Mouse (Mus musculus): ENCODE results near the gene Krt17. TPM values are rescaled to one million over a fixed set of nuclear protein-coding genes. Genes with fewer than 3 reads are reported as not detected.
A peak's percentile ranks its signal among the peaks of the same experiment; 100 is the strongest.
"Not testable (repeated sequence)": the region's sequence is repeated elsewhere in the genome, so short reads cannot be mapped to it uniquely, and the experiment has no call there.

Krt17 gene
- not detected in 2 replicates for total RNA-seq (2015)
- not detected in 2 replicates for total RNA-seq (2017)

DNA sequence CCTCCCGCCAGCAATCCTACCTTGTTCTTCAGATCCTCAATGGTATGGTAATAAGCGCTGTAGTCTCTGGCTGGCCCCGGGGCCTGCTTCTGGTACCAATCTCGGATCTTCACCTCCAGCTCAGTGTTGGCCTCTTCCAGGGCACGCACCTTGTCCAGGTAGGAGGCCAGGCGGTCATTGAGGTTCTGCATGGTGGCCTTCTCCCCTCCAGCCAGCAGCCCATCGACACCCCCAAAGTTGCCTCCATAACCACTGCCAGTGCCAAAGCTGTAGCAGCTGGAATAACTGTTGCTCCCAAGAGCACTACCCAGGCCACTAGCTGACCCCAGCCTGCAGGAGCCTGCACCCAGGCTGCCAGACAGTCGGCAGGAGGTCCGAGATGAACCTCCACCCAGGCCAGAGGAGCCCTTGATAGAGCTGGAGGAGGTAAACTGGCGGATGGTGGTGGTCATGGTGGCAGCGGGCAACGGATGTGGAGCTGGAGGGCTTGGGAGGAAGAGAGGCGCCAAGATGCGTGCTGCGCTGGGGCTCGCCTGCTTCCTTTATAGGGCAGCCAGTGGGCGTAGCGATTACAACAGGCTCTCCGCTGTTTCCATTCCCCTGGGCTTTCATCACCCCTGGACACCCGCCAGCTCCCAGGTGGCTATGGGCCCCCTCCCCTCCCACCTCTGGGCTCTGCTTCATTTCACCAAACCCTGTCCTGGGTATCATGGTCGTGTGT, at the start of gene Krt17:
Krt17 (minus strand) TSS at position 516 of the 721 bp plus-strand sequence.
- ATAC-seq (replicated peaks; ENCODE audit: poor library complexity) = no peak

DNA sequence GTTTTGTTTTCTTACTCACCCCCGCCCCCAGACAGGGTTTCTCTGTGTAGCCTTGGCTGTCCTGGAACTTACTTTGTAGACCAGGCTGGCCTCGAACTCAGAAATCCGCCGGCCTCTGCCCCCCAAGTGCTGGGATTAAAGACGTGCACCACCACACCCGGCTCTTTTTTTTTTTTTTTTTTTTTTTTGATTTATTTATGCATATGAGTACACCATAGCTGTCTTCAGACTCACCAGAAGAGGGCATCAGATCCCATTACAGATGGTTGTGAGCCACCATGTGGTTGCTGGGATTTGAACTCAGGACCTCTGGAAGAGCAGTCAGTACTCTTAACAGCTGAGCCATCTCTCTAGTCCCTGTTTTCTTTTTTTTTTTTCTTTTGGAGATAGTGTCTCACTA, 47.8 kb upstream of the Krt17 start:
- ATAC-seq (replicated peaks; ENCODE audit: poor library complexity) = not testable (repeated sequence)

DNA sequence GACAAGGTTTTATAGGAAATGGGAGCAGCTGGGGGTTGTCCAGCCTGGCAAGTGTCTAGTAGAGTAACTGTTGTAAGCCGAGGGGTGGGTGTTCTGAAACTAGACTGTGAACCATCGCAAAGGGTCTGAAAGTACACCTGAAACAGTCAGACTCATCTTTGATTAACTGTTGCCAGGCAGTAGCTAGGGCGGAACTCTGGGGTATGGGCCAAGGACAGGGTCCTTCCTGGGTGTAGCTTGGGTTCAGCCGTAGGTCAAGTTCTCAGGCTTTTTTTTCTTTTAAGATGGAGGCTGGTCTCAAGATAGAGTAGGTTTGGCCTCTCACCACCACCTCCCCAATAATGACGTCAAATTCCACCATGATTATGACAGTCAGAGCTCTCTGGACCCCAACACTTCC, 47.1 kb upstream of the Krt17 start:
- no peak for ATAC-seq (replicated peaks; ENCODE audit: poor library complexity)

DNA sequence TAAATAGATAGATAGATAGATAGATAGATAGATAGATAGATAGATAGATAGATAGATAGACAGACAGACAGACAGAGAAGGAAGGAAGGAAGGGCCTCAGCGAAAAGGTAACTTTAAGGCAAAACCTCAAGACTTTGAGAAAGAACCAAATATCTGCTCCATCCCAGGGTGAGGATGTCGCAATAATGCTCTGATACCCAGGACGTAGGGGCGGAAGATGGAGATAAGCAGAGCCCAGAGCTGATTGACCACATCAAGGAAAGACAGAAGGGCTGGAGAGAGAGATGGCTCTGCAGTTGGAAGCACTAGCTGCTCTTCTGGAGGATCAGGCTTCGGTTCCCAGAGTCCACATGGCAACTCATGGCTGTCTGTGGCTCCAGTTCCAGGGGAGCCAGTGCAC, 40.5 kb upstream of the Krt17 start:
- no peak for ATAC-seq (replicated peaks; ENCODE audit: poor library complexity)

- ATAC-seq (replicated peaks; ENCODE audit: poor library complexity) = peak; percentile 58
Measured at GRCm38 (mm10) chr11:100300293-100300692, 39.5 kb upstream of the Krt17 start.

DNA sequence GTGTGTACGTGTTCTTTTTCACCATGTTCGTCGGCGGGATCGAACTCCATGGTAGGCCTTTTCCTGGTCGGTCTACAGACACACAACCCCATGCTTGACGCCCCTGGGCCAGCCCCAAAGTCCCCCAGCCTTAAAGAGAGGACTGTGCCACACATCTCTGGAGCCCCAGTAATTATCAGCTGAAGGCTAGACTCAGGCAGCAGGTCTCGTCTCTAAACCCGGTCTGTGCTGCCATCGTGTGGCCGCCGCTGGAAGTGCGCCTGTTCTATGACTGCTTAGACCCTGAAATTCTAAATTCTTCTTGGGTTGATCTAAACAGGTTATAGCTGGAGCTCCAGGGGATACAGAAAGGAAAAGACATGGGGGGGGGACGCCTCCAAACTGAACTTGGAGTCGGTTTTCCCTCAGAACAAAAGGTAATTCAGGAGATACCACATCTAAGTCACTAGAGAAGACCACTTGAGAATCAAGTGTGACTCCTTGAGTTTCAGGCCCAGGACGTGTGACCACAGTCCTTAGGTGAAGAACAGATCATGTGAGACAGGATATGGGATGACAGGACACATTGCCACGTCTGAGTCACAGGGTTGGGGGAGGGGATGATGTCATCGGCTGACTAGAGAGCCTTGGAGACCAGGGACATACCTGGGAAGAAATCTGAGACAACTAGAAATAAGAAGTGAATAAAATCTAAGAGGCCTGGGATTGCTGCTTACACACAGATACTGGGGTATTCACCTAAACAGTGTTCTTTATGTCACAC, 37.6 kb upstream of the Krt17 start:
- peak; percentile 84 for ATAC-seq (replicated peaks; ENCODE audit: poor library complexity)

DNA sequence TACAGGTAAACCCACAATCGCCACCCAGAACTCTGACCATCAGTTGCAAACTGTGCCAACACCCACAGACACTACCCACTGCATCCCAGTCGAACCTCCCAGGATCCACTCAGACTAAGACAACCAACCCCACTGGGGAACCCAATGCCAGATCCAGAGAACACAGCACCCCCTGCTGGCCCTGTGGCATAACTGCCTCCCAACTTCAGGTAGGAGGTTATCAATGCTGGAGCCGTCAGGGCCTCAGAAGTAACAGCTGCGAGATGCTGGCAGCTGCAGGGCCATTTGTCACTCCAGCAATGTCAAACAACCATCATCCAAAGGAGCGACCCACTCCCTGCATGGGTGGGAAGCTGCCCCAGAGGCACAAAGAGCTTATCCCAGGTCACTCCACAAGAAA, 37.0 kb upstream of the Krt17 start:
- ATAC-seq (replicated peaks; ENCODE audit: poor library complexity) = peak; percentile 29

DNA sequence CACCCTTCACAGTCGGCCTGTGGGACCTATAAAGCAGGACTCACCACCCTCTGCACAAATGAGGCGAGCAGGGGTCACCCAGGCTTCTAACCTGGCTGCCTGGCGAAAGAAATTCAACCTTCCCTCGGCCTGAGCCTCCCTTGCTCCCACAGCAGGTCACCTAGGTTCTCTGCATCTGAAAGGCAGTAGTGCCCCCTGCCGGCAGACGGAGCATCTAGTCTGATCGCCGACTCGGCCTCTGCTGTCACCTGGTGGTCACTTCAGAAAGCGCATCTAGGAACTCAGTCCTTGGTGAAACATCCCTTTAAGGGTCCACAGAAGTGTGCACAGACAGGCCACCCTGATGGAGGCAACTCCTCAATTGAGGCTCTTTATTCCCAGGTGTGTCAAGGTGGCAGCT, 34.5 kb upstream of the Krt17 start:
- ATAC-seq (replicated peaks; ENCODE audit: poor library complexity) = peak; percentile 91

- ATAC-seq (replicated peaks; ENCODE audit: poor library complexity) = no peak
Measured at GRCm38 (mm10) chr11:100292884-100293283, 32.1 kb upstream of the Krt17 start.

DNA sequence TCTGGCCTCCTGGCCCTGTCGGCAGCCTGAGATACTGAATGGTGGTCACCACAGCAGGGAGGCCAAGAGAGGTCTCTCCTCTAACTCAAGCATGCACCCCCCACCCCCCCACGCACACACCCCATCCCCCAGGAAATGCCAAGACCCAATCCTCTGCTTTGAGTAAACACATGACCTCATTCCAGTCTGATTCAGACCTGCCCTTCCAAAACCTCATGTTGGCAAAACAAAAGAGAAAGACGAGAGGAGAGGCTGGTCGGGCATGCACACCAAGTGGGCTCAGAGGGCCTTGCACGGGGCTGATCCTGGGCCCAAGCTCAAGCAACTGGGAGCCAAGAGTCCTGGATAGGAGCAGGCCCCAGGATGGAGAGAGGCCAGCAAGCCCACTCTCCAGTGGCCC, 29.4 kb upstream of the Krt17 start:
- ATAC-seq (replicated peaks; ENCODE audit: poor library complexity) = no peak

DNA sequence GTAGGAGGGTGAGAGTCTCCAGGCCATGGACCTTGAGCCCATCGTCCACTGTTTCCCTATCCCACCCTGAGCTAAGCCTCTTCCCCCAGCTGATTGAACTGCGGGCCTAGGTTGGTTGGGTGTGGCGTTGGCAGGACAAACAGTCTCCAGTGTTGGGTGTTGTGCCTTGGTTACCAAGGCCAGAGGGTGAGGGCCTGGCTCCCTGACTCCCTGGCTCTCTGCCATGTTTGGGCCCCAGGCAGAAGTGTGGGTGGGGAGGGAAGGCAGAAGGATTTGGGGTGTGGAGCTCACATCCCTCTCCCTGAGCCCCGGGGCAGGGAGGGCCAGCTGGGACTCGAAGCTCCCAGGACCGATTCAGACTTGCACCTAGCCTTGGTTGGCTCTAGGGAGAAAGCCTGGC, 28.1 kb upstream of the Krt17 start:
- ATAC-seq (replicated peaks; ENCODE audit: poor library complexity) = no peak

GRCm38 (mm10) chr11:100287024-100287423, 26.2 kb upstream of the Krt17 start:
- ATAC-seq (replicated peaks; ENCODE audit: poor library complexity) = no peak

DNA sequence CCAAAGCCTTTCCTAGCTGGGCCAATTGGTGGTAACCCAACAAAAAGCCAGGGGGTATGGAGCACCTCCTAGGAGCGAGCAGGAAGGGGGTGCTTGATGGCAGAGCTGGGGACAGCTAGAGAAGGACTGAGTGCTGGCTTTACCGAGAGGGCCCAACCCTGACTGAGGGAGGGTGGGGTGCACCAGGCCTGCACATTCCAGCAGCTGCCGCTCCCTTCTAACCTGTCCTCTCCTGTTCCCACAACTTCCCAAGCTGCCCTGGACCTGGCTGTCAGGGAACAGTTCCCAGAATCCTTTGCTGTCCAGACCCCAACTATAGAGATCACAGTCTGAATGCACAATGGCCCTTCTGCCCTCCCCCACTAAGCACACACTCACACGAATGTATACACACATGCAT, 24.2 kb upstream of the Krt17 start:
- no peak for ATAC-seq (replicated peaks; ENCODE audit: poor library complexity)

DNA sequence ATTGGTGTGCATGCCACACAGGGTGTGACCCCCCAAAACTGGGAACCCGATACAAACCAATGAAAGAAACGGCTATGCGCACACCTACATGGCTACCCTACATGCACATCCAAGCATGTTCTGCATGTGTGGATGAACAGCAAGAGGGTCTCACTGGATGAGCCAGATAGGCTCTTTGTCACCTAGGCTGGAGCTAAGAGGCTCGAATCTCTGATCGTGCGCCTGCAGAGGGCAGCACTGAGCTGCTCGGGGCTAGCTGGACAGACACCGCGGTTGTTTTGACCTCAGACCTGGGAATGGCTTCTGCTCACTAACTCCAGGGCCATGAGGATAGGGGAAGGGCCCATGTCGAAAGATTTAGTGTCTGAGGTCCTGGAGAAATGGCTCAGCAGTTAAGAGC, 21.7 kb upstream of the Krt17 start:
- peak; percentile 87 for ATAC-seq (replicated peaks; ENCODE audit: poor library complexity)

- peak; percentile 86 for ATAC-seq (replicated peaks; ENCODE audit: poor library complexity)
Measured at GRCm38 (mm10) chr11:100281596-100282544, 21.0 kb upstream of the Krt17 start.

GRCm38 (mm10) chr11:100278759-100279158, 17.9 kb upstream of the Krt17 start:
- no peak for ATAC-seq (replicated peaks; ENCODE audit: poor library complexity)

DNA sequence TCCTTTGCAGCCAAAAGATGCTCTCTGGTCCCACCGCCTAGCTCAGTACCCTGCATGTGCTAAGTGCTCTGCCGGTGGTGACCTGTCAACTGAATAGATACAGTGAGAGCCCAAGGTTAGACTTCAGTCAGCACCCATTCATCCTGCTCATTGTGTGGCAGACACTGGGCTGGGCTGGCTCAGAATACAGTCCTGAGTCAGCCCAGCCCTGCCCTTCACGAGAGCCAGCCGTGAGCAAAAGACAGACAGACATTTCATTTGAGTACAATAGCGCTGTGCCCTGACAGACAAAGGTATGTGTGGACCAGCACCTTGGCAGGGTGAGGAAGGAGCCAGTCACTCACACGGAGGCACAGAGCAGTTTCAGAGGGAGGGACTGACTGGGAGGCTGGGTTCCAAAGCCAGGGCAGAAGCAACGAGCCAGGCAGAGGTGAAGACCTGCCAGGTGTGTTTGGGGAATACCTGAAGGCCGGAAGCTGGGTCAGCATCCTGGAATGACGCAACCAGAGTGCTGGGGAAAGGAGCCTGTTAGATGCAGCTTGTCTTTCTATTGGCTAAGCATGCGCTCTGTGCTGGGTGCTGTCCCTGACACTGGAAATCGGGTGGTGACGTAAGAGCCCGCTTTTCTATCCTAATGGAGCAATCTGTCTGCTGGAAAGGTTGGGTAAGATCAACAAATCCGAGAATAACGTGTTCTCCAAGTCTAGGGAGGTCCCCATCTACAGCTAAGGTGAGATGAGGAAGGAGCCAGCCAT, 17.1 kb upstream of the Krt17 start:
- no peak for ATAC-seq (replicated peaks; ENCODE audit: poor library complexity)

GRCm38 (mm10) chr11:100275466-100275865, 14.6 kb upstream of the Krt17 start:
- ATAC-seq (replicated peaks; ENCODE audit: poor library complexity) = no peak

- no peak for ATAC-seq (replicated peaks; ENCODE audit: poor library complexity)
Measured at GRCm38 (mm10) chr11:100274719-100275118, 13.9 kb upstream of the Krt17 start.

DNA sequence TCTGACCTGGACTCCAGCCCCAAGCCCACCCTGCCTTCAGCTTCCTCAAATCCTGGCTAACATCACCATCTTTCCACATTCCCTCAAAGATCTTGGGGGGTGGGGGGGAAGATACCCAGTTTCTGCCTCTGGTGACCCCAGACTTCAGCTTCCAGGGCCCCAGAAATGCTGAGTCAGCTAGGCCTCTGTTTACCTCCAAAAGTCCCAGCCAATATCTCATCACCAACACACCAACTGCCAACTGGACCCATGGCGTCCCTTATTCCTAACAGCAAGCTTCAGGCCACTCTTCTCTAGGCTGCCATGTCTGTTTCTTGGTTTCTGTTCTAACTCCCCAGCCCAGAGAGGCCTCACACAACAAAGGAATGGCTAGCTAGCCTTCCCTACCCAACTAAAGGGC, 11.0 kb upstream of the Krt17 start:
- no peak for ATAC-seq (replicated peaks; ENCODE audit: poor library complexity)
